Mouse (Mus musculus) lung, embryonic 14.5 days (tissue): ENCODE measurements around the gene Lrrc28. TPM values are rescaled to one million over a fixed set of nuclear protein-coding genes. Genes with fewer than 3 reads are reported as not detected.
A peak's percentile ranks its signal among the peaks of the same experiment; 100 is the strongest.

Source experiments
- ATAC-seq: fragments of 200-750 bp; cut with Nextera tagmentation; 2 replicates; pipeline ENCODE4 v1.8.0; 2017; ENCODE audit warnings: mild to moderate bottlenecking, moderate TSS enrichment, moderate library complexity; ENCODE audit not compliant: insufficient read depth
- DNase-seq: peaks from one replicate; pipeline ENCODE4 v3.0.0-alpha.2; 2015
- H3K27ac ChIP-seq: fragments of 300-500 bp; sonication (generic); 2 replicates; pipeline ENCODE4 v1.5.1; 2014; ENCODE audit warnings: low read depth, mild to moderate bottlenecking, moderate library complexity
- H3K27me3 ChIP-seq: fragments of 300-500 bp; sonication (generic); 2 replicates; pipeline ENCODE4 v1.6.1; 2014; ENCODE audit warnings: low read length, control low read depth; ENCODE audit not compliant: insufficient read depth
- H3K36me3 ChIP-seq: fragments of 300-500 bp; sonication (generic); 2 replicates; pipeline ENCODE4 v1.6.1; 2014; ENCODE audit warnings: control low read depth; ENCODE audit not compliant: insufficient read depth
- H3K4me1 ChIP-seq: fragments of 300-500 bp; sonication (generic); 2 replicates; pipeline ENCODE4 v1.6.1; 2014; ENCODE audit warnings: antibody characterized with exemption, control low read depth; ENCODE audit not compliant: insufficient read depth
- H3K4me2 ChIP-seq: fragments of 300-500 bp; sonication (generic); 2 replicates; pipeline ENCODE4 v1.6.1; 2014; ENCODE audit warnings: mild to moderate bottlenecking
- H3K4me3 ChIP-seq: fragments of 300-500 bp; sonication (generic); 2 replicates; pipeline ENCODE4 v1.5.1; 2014; ENCODE audit warnings: low read depth, low read length
- H3K9ac ChIP-seq: fragments of 300-500 bp; sonication (generic); 2 replicates; pipeline ENCODE4 v1.6.1; 2014
- H3K9me3 ChIP-seq: fragments of 300-500 bp; sonication (generic); 2 replicates; pipeline ENCODE4 v1.6.1; 2016; ENCODE audit warnings: low read depth, low read length, control low read depth
- CTCF ChIP-seq: IDR thresholded peaks from 2 replicates; pipeline ENCODE4 v1.5.1; 2016; ENCODE audit warnings: antibody characterized with exemption, low read depth
- WGBS: fragments of 180-500 bp; shearing (Covaris S2); extraction: QIAGEN DNeasy Blood & Tissue Kit; methylation state at CpG from one replicate; pipeline ENCODE4 v1.1.7; 2014; 5-methylcytosine and 5-hydroxymethylcytosine counted together
- polyA plus RNA-seq: library from polyadenylated mRNA; unstranded; fragments of >200 nt; fragmentation: Nextera tagmentation; extraction: Ambion mirVana; gene quantifications from 2 replicates; pipeline ENCODE4 v1.2.1, GENCODE M21; 2014

Gene Lrrc28
- polyA plus RNA-seq, 1 experiment from 2014 or later = 16.6 TPM

DNA sequence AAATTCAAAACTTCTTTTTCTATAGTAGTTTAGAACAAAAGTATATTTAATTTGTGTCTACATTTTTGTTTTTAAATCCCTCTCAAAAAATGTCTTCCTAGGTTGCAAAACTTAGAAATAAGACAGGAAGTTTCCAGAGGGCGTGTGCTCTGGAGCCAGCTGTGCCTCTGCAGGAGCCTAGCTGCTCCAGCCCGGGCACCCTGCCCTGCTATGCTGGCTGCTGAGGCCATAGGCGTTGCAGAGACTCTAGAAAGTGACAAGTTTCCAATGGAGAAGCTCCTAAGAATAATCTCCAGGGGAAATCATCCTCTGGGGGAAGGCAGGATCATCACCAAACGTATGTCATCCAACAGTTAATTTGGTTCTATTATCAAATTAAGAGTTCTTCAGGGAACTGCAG is 130.7 kb downstream of the Lrrc28 start:
- Histone ChIP-seq H3K27me3 (no peaks in the 10 kb centered on the region), H3K4me3 (no peak overlapping the region), H3K9me3 (no peaks in the 10 kb centered on the region), H3K36me3 (no peaks in the 10 kb centered on the region), H3K27ac (no peak overlapping the region), H3K4me1 (no peaks in the 10 kb centered on the region), H3K9ac (no peak overlapping the region), H3K4me2 (no peak overlapping the region)
- 55% methylated on average over 4 of the region's 4 CpGs for WGBS
- peak; percentile 41 for DNase-seq
- no peak for ATAC-seq
- no peak for TF ChIP-seq CTCF

DNA sequence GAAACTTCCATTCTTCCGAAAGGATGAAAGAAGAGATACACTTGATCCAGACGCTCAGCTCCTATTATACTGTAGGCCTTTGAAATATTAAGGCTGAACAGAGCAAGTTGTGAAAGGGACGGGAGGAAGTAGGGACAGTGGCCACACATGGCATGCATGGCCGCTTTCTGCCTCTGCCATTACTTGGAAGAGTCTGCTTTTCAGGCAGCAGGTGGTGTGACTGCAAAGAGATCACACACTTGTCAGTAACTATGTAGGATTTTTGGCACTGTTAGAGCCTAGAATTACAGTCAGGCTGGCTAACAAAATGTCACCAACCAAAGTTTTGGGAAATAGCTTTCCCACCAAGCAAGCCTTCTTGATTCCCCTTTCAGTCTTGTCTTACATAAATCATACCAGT is 131.4 kb downstream of the Lrrc28 start:
- WGBS = 81% methylated on average over 4 of the region's 4 CpGs
- H3K4me2 ChIP-seq = no peak overlapping the region

DNA sequence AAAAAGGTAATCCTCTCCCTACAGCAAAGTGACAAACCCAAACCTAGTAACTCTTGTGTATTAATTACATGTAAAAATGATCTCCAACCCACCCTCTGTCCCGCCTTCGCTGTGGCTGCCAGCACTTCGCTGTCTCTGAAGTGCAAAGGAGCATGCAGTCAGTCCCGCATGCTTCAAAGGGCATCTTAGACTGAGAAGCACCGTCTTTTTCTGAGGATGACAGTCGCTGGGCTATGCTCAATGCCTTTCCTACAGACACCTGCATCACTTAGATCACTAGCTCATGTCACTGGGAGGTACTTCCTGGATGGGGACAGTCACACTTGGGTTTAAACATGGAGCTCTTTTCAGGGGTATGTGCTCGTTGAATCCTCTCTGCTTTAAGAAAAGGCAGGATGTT is 133.5 kb downstream of the Lrrc28 start:
- 79% methylated on average over 7 of the region's 7 CpGs for WGBS
- no peak overlapping the region for H3K4me3 ChIP-seq
- H3K9ac ChIP-seq = no peak overlapping the region
- H3K4me1 ChIP-seq = no peaks in the 10 kb centered on the region
- H3K27ac ChIP-seq = no peak overlapping the region
- H3K4me2 ChIP-seq = no peak overlapping the region
- no peaks in the 10 kb centered on the region for H3K9me3 ChIP-seq
- no peaks in the 10 kb centered on the region for H3K36me3 ChIP-seq
- ATAC-seq (no peak), DNase-seq (no peak)
- no peaks in the 10 kb centered on the region for H3K27me3 ChIP-seq
- no peak for TF ChIP-seq CTCF

More for the DNA sequence above, 131.4 kb downstream of the Lrrc28 start:
- Histone ChIP-seq H3K27me3 (no peaks in the 10 kb centered on the region), H3K9me3 (no peaks in the 10 kb centered on the region), H3K4me1 (no peaks in the 10 kb centered on the region), H3K9ac (no peak overlapping the region), H3K4me3 (no peak overlapping the region), H3K36me3 (no peaks in the 10 kb centered on the region), H3K27ac (no peak overlapping the region)
- ATAC-seq (no peak), DNase-seq (no peak)
- no peak for TF ChIP-seq CTCF

DNA sequence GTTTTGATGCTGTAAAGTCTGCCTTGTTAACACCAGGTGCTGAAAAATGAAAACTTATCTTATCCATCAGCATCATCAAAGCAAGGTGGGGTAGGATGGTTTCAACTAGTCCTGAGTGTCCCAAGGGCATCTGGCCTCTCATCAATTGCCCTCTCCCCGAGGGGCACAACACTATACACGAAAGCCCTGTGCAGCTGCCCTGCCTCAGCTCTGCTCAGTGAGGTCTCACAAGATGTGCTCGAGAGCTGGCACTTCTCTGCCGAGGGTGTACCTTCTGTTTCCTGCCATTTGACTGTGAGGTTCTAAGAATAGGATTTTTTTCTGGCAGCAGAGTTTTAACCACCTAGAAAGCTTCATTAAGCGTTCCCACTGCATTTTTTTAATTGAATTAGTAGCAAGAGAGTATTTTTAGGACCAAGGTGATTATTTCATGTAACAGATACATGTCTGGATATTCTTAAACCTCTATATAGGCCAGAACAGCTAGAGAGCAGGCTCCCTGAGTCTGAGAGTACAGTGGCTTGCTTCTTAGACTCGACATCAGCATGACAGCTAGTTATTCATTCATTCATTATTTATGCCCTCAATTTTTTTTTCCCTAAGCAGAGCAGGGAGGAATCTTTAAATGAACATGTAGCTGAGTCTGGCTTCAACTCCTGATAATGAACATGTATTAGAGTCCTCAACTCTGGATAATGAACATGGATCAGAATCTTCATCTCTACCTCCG is 141.6 kb downstream of the Lrrc28 start:
- no peak overlapping the region for H3K4me3 ChIP-seq
- H3K9ac ChIP-seq = no peak overlapping the region
- H3K4me1 ChIP-seq = no peaks in the 10 kb centered on the region
- TF ChIP-seq CTCF = no peak
- H3K4me2 ChIP-seq = no peak overlapping the region
- ATAC-seq (no peak), DNase-seq (no peak)
- H3K9me3 ChIP-seq = no peaks in the 10 kb centered on the region
- H3K27me3 ChIP-seq = no peaks in the 10 kb centered on the region
- no peaks in the 10 kb centered on the region for H3K36me3 ChIP-seq
- 51% methylated on average over 7 of the region's 7 CpGs for WGBS
- H3K27ac ChIP-seq = no peak overlapping the region

DNA sequence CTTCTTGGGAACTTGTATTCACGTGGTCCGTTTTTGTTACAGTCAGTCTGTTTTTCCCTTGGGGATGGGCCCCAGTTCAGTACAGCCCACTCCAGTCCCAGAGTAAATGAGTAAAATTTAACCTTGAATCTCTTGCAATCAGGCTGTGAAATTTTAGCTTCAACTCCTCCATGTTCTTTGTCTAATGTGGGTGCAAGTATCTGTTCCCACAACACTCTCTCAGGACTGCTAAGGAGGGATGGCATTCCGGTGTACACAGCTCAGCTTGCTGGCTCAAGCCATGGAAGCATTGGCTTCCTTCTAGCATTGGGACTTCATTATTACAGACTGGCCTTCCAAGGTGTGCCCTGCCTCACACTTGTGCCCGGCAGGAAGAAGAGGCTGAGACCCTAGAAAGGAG is 142.4 kb downstream of the Lrrc28 start:
- DNase-seq = no peak
- Histone ChIP-seq H3K4me2 (no peak overlapping the region), H3K36me3 (no peaks in the 10 kb centered on the region), H3K4me3 (no peak overlapping the region), H3K27ac (no peak overlapping the region), H3K4me1 (no peaks in the 10 kb centered on the region), H3K9me3 (no peaks in the 10 kb centered on the region), H3K9ac (no peak overlapping the region), H3K27me3 (no peaks in the 10 kb centered on the region)
- no peak for ATAC-seq
- WGBS = 51% methylated on average over 4 of the region's 4 CpGs
- TF ChIP-seq CTCF = no peak

DNA sequence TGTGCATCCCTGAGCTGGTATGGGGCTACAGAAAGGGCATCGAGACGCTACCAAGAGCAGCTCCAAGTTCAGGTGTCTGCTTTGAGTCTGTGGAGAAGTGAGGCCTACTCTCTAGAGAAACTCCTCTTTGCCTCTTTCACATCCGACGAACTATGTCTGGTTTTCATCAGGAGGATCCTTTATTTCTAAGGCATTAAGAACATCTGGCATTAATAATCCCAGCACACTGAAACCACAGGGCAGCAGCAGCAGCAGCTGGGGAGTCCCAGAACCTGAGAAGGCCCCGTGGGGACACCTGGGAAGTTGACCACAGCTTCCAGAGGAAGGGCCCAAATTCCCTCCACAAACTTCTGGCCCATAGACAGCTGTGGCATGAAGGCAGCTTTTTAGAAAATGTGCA is 144.2 kb downstream of the Lrrc28 start:
- ATAC-seq (no peak), DNase-seq (no peak)
- Histone ChIP-seq H3K9me3 (no peaks in the 10 kb centered on the region), H3K27me3 (no peaks in the 10 kb centered on the region), H3K4me2 (no peak overlapping the region), H3K4me3 (no peak overlapping the region), H3K27ac (no peak overlapping the region), H3K9ac (no peak overlapping the region), H3K36me3 (no peaks in the 10 kb centered on the region), H3K4me1 (no peaks in the 10 kb centered on the region)
- no peak for TF ChIP-seq CTCF
- 75% methylated on average over 5 of the region's 5 CpGs for WGBS

DNA sequence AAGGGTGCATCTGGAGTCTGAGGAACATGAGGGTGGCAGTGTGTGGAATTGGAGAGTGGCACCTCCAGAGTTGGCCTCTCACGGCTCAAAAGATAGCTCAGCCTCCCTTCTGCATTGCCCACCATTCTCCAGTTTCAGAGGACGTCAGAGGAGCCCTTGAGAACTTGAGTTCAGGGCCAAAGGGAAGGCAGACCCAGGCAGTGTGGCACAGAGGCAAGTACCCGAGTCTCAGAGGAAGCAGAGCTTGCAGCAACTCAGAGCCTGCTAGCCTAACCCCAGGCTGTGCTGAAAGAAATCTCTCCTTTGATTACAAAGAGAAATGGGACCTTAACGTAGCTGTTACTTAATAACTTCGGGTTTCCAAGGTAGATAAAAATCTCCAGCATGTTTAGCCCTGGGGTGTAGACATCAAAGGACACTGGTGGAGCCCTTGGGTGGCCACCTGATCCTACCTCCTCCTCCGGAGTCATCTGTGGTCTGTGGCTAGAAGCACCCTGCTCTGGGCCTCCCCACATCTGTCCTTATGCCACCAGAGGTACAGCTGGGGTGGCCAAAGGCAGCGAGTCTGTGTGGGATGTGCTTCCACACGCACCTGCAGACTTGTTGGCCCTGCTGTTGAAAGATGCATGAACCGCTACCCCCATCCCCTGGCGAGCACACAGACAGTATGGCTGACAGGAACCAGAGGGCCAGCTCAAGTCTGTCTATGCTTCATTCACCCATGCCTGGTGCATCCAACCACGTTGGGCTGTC is 144.8 kb downstream of the Lrrc28 start:
- 63% methylated on average over 11 of the region's 11 CpGs for WGBS
- Histone ChIP-seq H3K9ac (no peak overlapping the region), H3K4me1 (no peaks in the 10 kb centered on the region), H3K4me2 (no peak overlapping the region), H3K36me3 (no peaks in the 10 kb centered on the region), H3K4me3 (no peak overlapping the region), H3K27me3 (no peaks in the 10 kb centered on the region), H3K9me3 (no peaks in the 10 kb centered on the region), H3K27ac (no peak overlapping the region)
- ATAC-seq (no peak), DNase-seq (no peak)
- no peak for TF ChIP-seq CTCF
